Mouse (Mus musculus) cerebellum, adult 2 months (tissue): Measurements from ENCODE around the gene Bcas3.

Experiments used
- CTCF ChIP-seq: fragments of 200-500 bp; IDR thresholded peaks from 2 replicates; pipeline ENCODE4 v1.5.1; 2011; ENCODE audit warnings: low read depth, mild to moderate bottlenecking, control low read depth, low read length, moderate library complexity, borderline replicate concordance; ENCODE audit not compliant: insufficient read depth
- POLR2A ChIP-seq: fragments of 200-500 bp; IDR thresholded peaks from 2 replicates; pipeline ENCODE4 v1.6.1; 2011; ENCODE audit warnings: low read length, control low read depth, borderline replicate concordance; ENCODE audit not compliant: insufficient read depth

DNA sequence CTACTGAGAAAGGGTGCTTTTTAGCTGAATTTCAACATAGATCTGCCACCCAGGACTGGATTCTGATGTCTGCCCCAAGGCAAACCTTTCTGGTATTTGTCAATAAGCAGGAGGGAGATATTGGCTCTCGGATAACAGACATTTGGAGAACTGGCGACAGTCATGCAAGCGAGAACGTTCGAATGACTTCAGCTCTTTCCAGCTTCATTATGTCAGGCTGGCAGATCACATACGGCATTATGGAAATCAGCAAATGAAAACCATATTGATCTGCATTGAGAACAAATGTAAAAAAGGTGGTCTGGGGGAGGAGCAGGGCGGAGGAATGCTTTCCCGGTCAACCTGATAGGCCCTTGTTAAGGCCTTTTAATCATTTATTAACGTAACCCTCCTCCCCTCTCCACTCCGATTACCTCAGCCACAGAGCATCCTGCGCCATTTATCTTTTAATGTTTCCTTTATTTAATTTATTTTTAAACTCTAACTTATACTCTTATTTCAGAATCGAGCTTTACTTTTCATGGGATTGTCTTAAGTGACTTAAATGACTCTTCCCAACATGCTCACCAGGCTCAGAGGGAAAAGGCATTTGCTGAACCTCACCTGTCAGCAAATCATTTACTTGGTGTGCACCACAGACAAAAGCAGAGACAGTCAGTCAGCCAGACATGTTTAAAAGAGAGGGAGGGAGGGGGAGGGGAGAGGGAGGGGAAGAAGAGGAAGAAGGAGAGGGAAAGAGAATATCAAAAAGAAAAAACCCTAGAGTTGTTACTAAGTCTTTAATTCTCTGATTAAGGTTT lies 285.9 kb downstream of the Bcas3 start:
- TF ChIP-seq CTCF (no peak), POLR2A (no peak)
